Mouse (Mus musculus): ENCODE results near the gene Oas1d. TPM values are rescaled to one million over a fixed set of nuclear protein-coding genes. Genes with fewer than 3 reads are reported as not detected.

Gene Oas1d
- total RNA-seq, 1 experiment from 2014 or later: not detected

- no peak for ATAC-seq (replicated peaks; ENCODE audit: insufficient number of reproducible peaks, low FRiP score, low TSS enrichment, poor library complexity, severe bottlenecking)
Observed at GRCm38 (mm10) chr5:120953974-120954373, 39.6 kb downstream of the Oas1d start.

GRCm38 (mm10) chr5:120961004-120961403 lies 46.7 kb downstream of the Oas1d start:
- ATAC-seq (replicated peaks; ENCODE audit: insufficient number of reproducible peaks, low FRiP score, low TSS enrichment, poor library complexity, severe bottlenecking): no peak

GRCm38 (mm10) chr5:120966156-120966555 lies 51.8 kb downstream of the Oas1d start:
- no peak for ATAC-seq (replicated peaks; ENCODE audit: insufficient number of reproducible peaks, low FRiP score, low TSS enrichment, poor library complexity, severe bottlenecking)

GRCm38 (mm10) chr5:120966894-120967293 lies 52.6 kb downstream of the Oas1d start:
- ATAC-seq (replicated peaks; ENCODE audit: insufficient number of reproducible peaks, low FRiP score, low TSS enrichment, poor library complexity, severe bottlenecking): no peak

- ATAC-seq (replicated peaks; ENCODE audit: insufficient number of reproducible peaks, low FRiP score, low TSS enrichment, poor library complexity, severe bottlenecking): no peak
Observed at GRCm38 (mm10) chr5:120967355-120968133, 53.2 kb downstream of the Oas1d start.

- ATAC-seq (replicated peaks; ENCODE audit: insufficient number of reproducible peaks, low FRiP score, low TSS enrichment, poor library complexity, severe bottlenecking): no peak
Observed at GRCm38 (mm10) chr5:120968134-120968532, 53.8 kb downstream of the Oas1d start.

GRCm38 (mm10) chr5:120968799-120969198 lies 54.5 kb downstream of the Oas1d start:
- ATAC-seq (replicated peaks; ENCODE audit: insufficient number of reproducible peaks, low FRiP score, low TSS enrichment, poor library complexity, severe bottlenecking): no peak

- no peak for ATAC-seq (replicated peaks; ENCODE audit: insufficient number of reproducible peaks, low FRiP score, low TSS enrichment, poor library complexity, severe bottlenecking)
Observed at GRCm38 (mm10) chr5:120969703-120970102, 55.4 kb downstream of the Oas1d start.

Other genes starting within 250 kb of the Oas1d start
- 5.4 to 12.1 TPM (median 8.1 TPM) in 3 replicates for gene Dtx1, start 202.6 kb upstream of the Oas1d start, total RNA-seq (2017)
- gene Oas2, start 164.7 kb upstream of the Oas1d start, total RNA-seq (2017): 2.2 to 8.7 TPM (median 5.3 TPM) in 3 replicates
- gene Oas3, start 136.9 kb upstream of the Oas1d start, total RNA-seq (2017): 6.3 to 13.2 TPM (median 8.3 TPM) in 3 replicates
- gene Oas1e, start 119.0 kb upstream of the Oas1d start, total RNA-seq (2017): not detected in 3 replicates
- 5.0 to 10.6 TPM (median 7.6 TPM) in 3 replicates for gene Oas1c, start 102.0 kb upstream of the Oas1d start, total RNA-seq (2017)
- gene Oas1f, start 67.2 kb upstream of the Oas1d start, total RNA-seq (2017): not detected in 3 replicates
- not detected in 3 replicates for gene Oas1h, start 53.1 kb upstream of the Oas1d start, total RNA-seq (2017)
- 2.6 to 4.9 TPM (median 3.5 TPM) in 3 replicates for gene Oas1g, start 26.9 kb upstream of the Oas1d start, total RNA-seq (2017)
- 26.0 to 35.8 TPM (median 31.2 TPM) in 3 replicates for gene Oas1a, start 7.0 kb upstream of the Oas1d start, total RNA-seq (2017)
- not detected in 3 replicates for gene Rph3a, start 95.6 kb downstream of the Oas1d start, total RNA-seq (2017)

All from monocyte, adult 5-6 weeks (primary cell).